Mouse (Mus musculus) cerebellum, adult 18-20 months (tissue): ENCODE data around the gene Mdp1.

Experiments
- DNase-seq, 2 experiments: peaks; one replicate each; pipeline ENCODE4 v3.0.0; 2021

Gene Mdp1

GRCm38 (mm10) chr14:55642679-55643059 is 17.6 kb downstream of the Mdp1 start:
- no peak for DNase-seq

- no peak for DNase-seq
Measured at GRCm38 (mm10) chr14:55641291-55641690, 19.0 kb downstream of the Mdp1 start.

GRCm38 (mm10) chr14:55640816-55641215 is 19.5 kb downstream of the Mdp1 start:
- no peak for DNase-seq

GRCm38 (mm10) chr14:55637795-55638194 is 22.5 kb downstream of the Mdp1 start, which contains the start of gene Gm49378:
Gene Gm49378 (minus strand): TSS chr14:55637895.
- no peak for DNase-seq

- DNase-seq: peak; percentile 84 to 89
Measured at GRCm38 (mm10) chr14:55635523-55636007, 24.7 kb downstream of the Mdp1 start, which contains the start of gene Ipo4. Gene Ipo4 (minus strand): TSS chr14:55635957.

- DNase-seq: peak; percentile 59 to 63
Measured at GRCm38 (mm10) chr14:55634874-55635522, 25.3 kb downstream of the Mdp1 start.

GRCm38 (mm10) chr14:55629312-55629711 is 31.0 kb downstream of the Mdp1 start:
- DNase-seq: peak; percentile 24 to 43

GRCm38 (mm10) chr14:55628077-55628827 is 32.1 kb downstream of the Mdp1 start:
- no peak for DNase-seq

GRCm38 (mm10) chr14:55618486-55619195 is 41.7 kb downstream of the Mdp1 start:
- peak; percentile 36 to 47 for DNase-seq

- peak; percentile 69 to 83 for DNase-seq
Measured at GRCm38 (mm10) chr14:55617822-55618221, 42.5 kb downstream of the Mdp1 start, which contains the start of gene Rec8. Gene Rec8 (plus strand): TSS chr14:55618037.

GRCm38 (mm10) chr14:55616844-55617243 is 43.5 kb downstream of the Mdp1 start:
- no peak for DNase-seq

GRCm38 (mm10) chr14:55615876-55616275 is 44.4 kb downstream of the Mdp1 start:
- no peak for DNase-seq

GRCm38 (mm10) chr14:55614565-55615178 is 45.6 kb downstream of the Mdp1 start:
- no peak for DNase-seq

GRCm38 (mm10) chr14:55613346-55613745 is 47.0 kb downstream of the Mdp1 start:
- DNase-seq: no peak

GRCm38 (mm10) chr14:55608339-55608738 is 52.0 kb downstream of the Mdp1 start:
- no peak for DNase-seq
